Comparison of ENCODE assay signal across 18 mouse cellular contexts in genomic region chr9:108275331-108275659, GRCm38 (mm10). TPM values are rescaled to one million over a fixed set of nuclear protein-coding genes. Genes with fewer than 3 reads are reported as not detected.
DNase-seq lines count a peak whose midpoint lies in the region; ATAC-seq and TF ChIP-seq lines count a peak whose summit lies in the region.
"Had no signal": no experiment of that assay in that cellular context is flagged by ENCODE, and none has a peak within 500 bp of the region (broad histone marks: within the 10 kb centered on the region; RNA-seq: fewer than 3 reads in every experiment).

No protein-coding gene starts in this region.

- TF ChIP-seq POLR2A in liver, adult 2 months (IDR thresholded peaks at IDR 0.05; ENCODE audit: extremely low read depth, insufficient read depth, low read length): no peak

- no peaks in the 10 kb centered on the region for H3K9me3 ChIP-seq in heart, embryonic 12.5 days (replicated peaks)
- H3K9me3 ChIP-seq in liver, embryonic 12.5 days (replicated peaks): no peaks in the 10 kb centered on the region
- H3K9me3 ChIP-seq in lung, postnatal 0 days (ENCODE audit: low read length): no peaks in the 10 kb centered on the region
- no peaks in the 10 kb centered on the region for H3K9me3 ChIP-seq in stomach, postnatal 0 days (ENCODE audit: control insufficient read depth, low read length)
- H3K9me3 ChIP-seq: embryonic facial prominence, embryonic 15.5 days; forebrain, embryonic 12.5 days; G1E; hindbrain, embryonic 13.5 days; intestine, embryonic 15.5 days; limb, embryonic 13.5 days had no signal

- no peak overlapping the region for H3K9ac ChIP-seq in heart, embryonic 12.5 days
- no peak overlapping the region for H3K9ac ChIP-seq in liver, adult 2 months (ENCODE audit: low read depth, low read length)
- no peak overlapping the region for H3K9ac ChIP-seq in liver, embryonic 12.5 days
- H3K9ac ChIP-seq in lung, postnatal 0 days (replicated peaks; ENCODE audit: low read depth): no peak overlapping the region
- H3K9ac ChIP-seq in stomach, postnatal 0 days (ENCODE audit: low read length): no peak overlapping the region
- H3K9ac ChIP-seq: embryonic facial prominence, embryonic 15.5 days; forebrain, embryonic 12.5 days; hindbrain, embryonic 13.5 days; intestine, embryonic 15.5 days; limb, embryonic 13.5 days had no signal

- no peaks in the 10 kb centered on the region for H3K27me3 ChIP-seq in heart, embryonic 12.5 days (replicated peaks)
- H3K27me3 ChIP-seq in liver, adult 2 months (ENCODE audit: control insufficient read depth, insufficient read depth, low read length): no peaks in the 10 kb centered on the region
- peaks cover 39% of the 10 kb centered on the region for H3K27me3 ChIP-seq in liver, embryonic 12.5 days (replicated peaks)
- no peaks in the 10 kb centered on the region for H3K27me3 ChIP-seq in lung, postnatal 0 days (replicated peaks; ENCODE audit: insufficient read depth, low read length)
- H3K27me3 ChIP-seq in stomach, postnatal 0 days (ENCODE audit: control insufficient read depth, insufficient read depth, low read length): no peaks in the 10 kb centered on the region
- H3K27me3 ChIP-seq: embryonic facial prominence, embryonic 15.5 days; hindbrain, embryonic 13.5 days; intestine, embryonic 15.5 days; limb, embryonic 13.5 days had no signal

- H3K4me3 ChIP-seq in heart, embryonic 12.5 days: no peak overlapping the region
- no peak overlapping the region for H3K4me3 ChIP-seq in liver, adult 2 months (ENCODE audit: insufficient read depth, low read depth, low read length)
- H3K4me3 ChIP-seq in liver, embryonic 12.5 days: no peak overlapping the region
- no peak overlapping the region for H3K4me3 ChIP-seq in lung, postnatal 0 days (ENCODE audit: low read depth, low read length)
- H3K4me3 ChIP-seq in stomach, postnatal 0 days (ENCODE audit: low read depth, low read length): no peak overlapping the region
- H3K4me3 ChIP-seq: embryonic facial prominence, embryonic 15.5 days; forebrain, embryonic 12.5 days; hindbrain, embryonic 13.5 days; intestine, embryonic 15.5 days; limb, embryonic 13.5 days had no signal

- no peaks in the 10 kb centered on the region for H3K79me2 ChIP-seq in liver, adult 2 months (ENCODE audit: control insufficient read depth, insufficient read depth, low read length)

- intact Hi-C loops in heart, postnatal 14 days (cut with DNase I): no loop called here

- 16% methylated on average over 6 of the region's 6 CpGs for WGBS in heart, embryonic 12.5 days
- WGBS in liver, adult 2 months: 47% methylated on average over 6 of the region's 6 CpGs
- WGBS in liver, embryonic 12.5 days (ENCODE audit: insufficient replicate concordance): 50% methylated on average over 6 of the region's 6 CpGs
- 13% methylated on average over 6 of the region's 6 CpGs for WGBS in lung, postnatal 0 days
- 49% methylated on average over 6 of the region's 6 CpGs for WGBS in stomach, postnatal 0 days

- peaks cover 27% of the 10 kb centered on the region for H3K4me1 ChIP-seq in heart, embryonic 12.5 days (replicated peaks)
- H3K4me1 ChIP-seq in liver, adult 2 months (ENCODE audit: control insufficient read depth, insufficient read depth, low read length): peaks cover 11% of the 10 kb centered on the region
- peaks cover 9% of the 10 kb centered on the region for H3K4me1 ChIP-seq in liver, embryonic 12.5 days
- H3K4me1 ChIP-seq in lung, postnatal 0 days (ENCODE audit: insufficient read depth, low read depth, low read length): 0 out of 2 replicates have a peak, but pooled peaks cover 9% of the 10 kb centered on the region
- no peaks in the 10 kb centered on the region for H3K4me1 ChIP-seq in stomach, postnatal 0 days (replicated peaks; ENCODE audit: control insufficient read depth, insufficient read depth)
- H3K4me1 ChIP-seq: forebrain, embryonic 12.5 days; hindbrain, embryonic 13.5 days had no signal

- DNase-seq in heart, postnatal 14 days: no peak
- no peak for DNase-seq in liver, adult 2 months (ENCODE audit: extremely low read depth, low read depth, low spot score)
- DNase-seq in lung, postnatal 0 days (ENCODE audit: low spot score): peak; percentile 85
- DNase-seq in stomach, postnatal 0 days (ENCODE audit: low spot score): no peak
- no peak for DNase-seq in layer of hippocampus, postnatal 36 days
- no peak for DNase-seq in gastrocnemius, postnatal 4 days (ENCODE audit: low spot score in 2 of 2)
- DNase-seq: cerebellum, adult 9-11 months; midbrain, embryonic 14.5 days; right cerebral cortex, postnatal 14 days had no signal

- peak overlapping the region; percentile 6; the same call in 1 of the 2 replicates for H3K27ac ChIP-seq in heart, embryonic 12.5 days (ENCODE audit: poor library complexity, severe bottlenecking)
- H3K27ac ChIP-seq in liver, adult 2 months (replicated peaks; ENCODE audit: insufficient read depth, low read depth, low read length): peak overlapping the region; percentile 26
- no peak overlapping the region for H3K27ac ChIP-seq in liver, embryonic 12.5 days
- peak overlapping the region; percentile 80 for H3K27ac ChIP-seq in lung, postnatal 0 days (ENCODE audit: low read length)
- H3K27ac ChIP-seq in stomach, postnatal 0 days (replicated peaks): 0 out of 2 replicates have a peak overlapping the region, but pooled peaks have one; percentile 13
- H3K27ac ChIP-seq: embryonic facial prominence, embryonic 15.5 days; forebrain, embryonic 12.5 days; hindbrain, embryonic 13.5 days; intestine, embryonic 15.5 days; macrophage had no signal

- TF ChIP-seq EP300 in lung, postnatal 0 days (IDR thresholded peaks at IDR 0.05): peak; percentile 95
- no peak for TF ChIP-seq EP300 in stomach, postnatal 0 days (optimal IDR thresholded peaks at IDR 0.05)

- no peak for ATAC-seq in heart, embryonic 12.5 days (ENCODE audit: insufficient number of reproducible peaks, low FRiP score)
- no peak for ATAC-seq in liver, embryonic 12.5 days
- peak; percentile 89 for ATAC-seq in lung, postnatal 0 days
- ATAC-seq in stomach, postnatal 0 days (ENCODE audit: low FRiP score, low TSS enrichment): 0 out of 2 replicates have a peak, but pooled peaks have one; percentile 1

- H3K4me2 ChIP-seq in heart, embryonic 12.5 days: 0 out of 2 replicates have a peak overlapping the region, but pooled peaks have one; percentile 3
- no peak overlapping the region for H3K4me2 ChIP-seq in liver, embryonic 12.5 days
- no peak overlapping the region for H3K4me2 ChIP-seq in lung, postnatal 0 days (replicated peaks; ENCODE audit: low read depth, low read length)
- no peak overlapping the region for H3K4me2 ChIP-seq in stomach, postnatal 0 days (replicated peaks; ENCODE audit: low read depth)
- H3K4me2 ChIP-seq: embryonic facial prominence, embryonic 15.5 days; forebrain, embryonic 12.5 days; hindbrain, embryonic 13.5 days; intestine, embryonic 15.5 days; limb, embryonic 13.5 days had no signal

- no peaks in the 10 kb centered on the region for H3K36me3 ChIP-seq in heart, embryonic 12.5 days
- no peaks in the 10 kb centered on the region for H3K36me3 ChIP-seq in liver, adult 2 months (ENCODE audit: control insufficient read depth, insufficient read depth, low read length)
- H3K36me3 ChIP-seq in liver, embryonic 12.5 days: no peaks in the 10 kb centered on the region
- no peaks in the 10 kb centered on the region for H3K36me3 ChIP-seq in lung, postnatal 0 days (ENCODE audit: insufficient read depth, low read length)
- no peaks in the 10 kb centered on the region for H3K36me3 ChIP-seq in stomach, postnatal 0 days (ENCODE audit: control insufficient read depth, insufficient read depth, low read length)
- H3K36me3 ChIP-seq: embryonic facial prominence, embryonic 15.5 days; forebrain, embryonic 12.5 days; G1E; hindbrain, embryonic 13.5 days; intestine, embryonic 15.5 days; limb, embryonic 13.5 days had no signal

- no peak for TF ChIP-seq CTCF in liver, adult 2 months (IDR thresholded peaks at IDR 0.05; ENCODE audit: low read depth, low read length)
- no peak for TF ChIP-seq CTCF in lung, postnatal 0 days (IDR thresholded peaks at IDR 0.05)
- no peak for TF ChIP-seq CTCF in stomach, postnatal 0 days (IDR thresholded peaks at IDR 0.05; ENCODE audit: low read depth)

RNA-seq across cellular contexts. Expression of gene Dag1, which starts 11.5 kb away (rescaled TPM):
- 188 and 200 TPM in 2 replicates for polyA plus RNA-seq in heart, embryonic 12.5 days (2016; fragmentation: Nextera tagmentation; extraction: Ambion mirVana)
- 100 to 1,000 TPM; 362 to 379 TPM for total RNA-seq in heart, postnatal 14 days (2021)
- total RNA-seq in liver, adult 2 months (2014; rRNA removed): 20.7 and 28.8 TPM in 2 replicates
- 24.9 and 29.9 TPM in 2 replicates for polyA plus RNA-seq in liver, adult 2 months (2012; rRNA removed)
- polyA plus RNA-seq in liver, embryonic 12.5 days (2016; fragmentation: Nextera tagmentation; extraction: Ambion mirVana): 20.7 and 22.1 TPM in 2 replicates
- polyA plus RNA-seq in lung, postnatal 0 days (2015; fragmentation: Nextera tagmentation; extraction: Ambion mirVana): 130 and 138 TPM in 2 replicates
- polyA plus RNA-seq in stomach, postnatal 0 days (2015; fragmentation: Nextera tagmentation; extraction: Ambion mirVana): 52.7 and 59.2 TPM in 2 replicates
- 10 to 100 TPM; 77.8 to 82.4 TPM for total RNA-seq in layer of hippocampus, postnatal 36 days (2021)
- total RNA-seq in gastrocnemius, postnatal 4 days (2021): 100 to 1,000 TPM; 400 to 402 TPM

RNA-seq across cellular contexts. Expression of gene Nicn1, which starts 14.9 kb away (rescaled TPM):
- polyA plus RNA-seq in heart, embryonic 12.5 days (2016; fragmentation: Nextera tagmentation; extraction: Ambion mirVana): 22.5 and 22.6 TPM in 2 replicates
- 10 to 100 TPM; 18.4 to 19.8 TPM for total RNA-seq in heart, postnatal 14 days (2021)
- 5.8 and 9.0 TPM in 2 replicates for total RNA-seq in liver, adult 2 months (2014; rRNA removed)
- polyA plus RNA-seq in liver, adult 2 months (2012; rRNA removed): 15.9 and 21.2 TPM in 2 replicates
- 5.8 and 7.9 TPM in 2 replicates for polyA plus RNA-seq in liver, embryonic 12.5 days (2016; fragmentation: Nextera tagmentation; extraction: Ambion mirVana)
- 15.8 and 18.3 TPM in 2 replicates for polyA plus RNA-seq in lung, postnatal 0 days (2015; fragmentation: Nextera tagmentation; extraction: Ambion mirVana)
- 17.3 and 20.3 TPM in 2 replicates for polyA plus RNA-seq in stomach, postnatal 0 days (2015; fragmentation: Nextera tagmentation; extraction: Ambion mirVana)
- total RNA-seq in layer of hippocampus, postnatal 36 days (2021): 100 to 1,000 TPM in 1 of 2 experiments, 10 to 100 TPM in 1; 96.7 to 118 TPM
- 10 to 100 TPM; 15.9 to 16.7 TPM for total RNA-seq in gastrocnemius, postnatal 4 days (2021)

RNA-seq across cellular contexts. Expression of gene Amt, which starts 21.4 kb away (rescaled TPM):
- 11.7 and 13.3 TPM in 2 replicates for polyA plus RNA-seq in heart, embryonic 12.5 days (2016; fragmentation: Nextera tagmentation; extraction: Ambion mirVana)
- total RNA-seq in heart, postnatal 14 days (2021): 1 to 10 TPM; 5.4 to 7.0 TPM
- 65.5 and 66.6 TPM in 2 replicates for total RNA-seq in liver, adult 2 months (2014; rRNA removed)
- 45.8 and 54.5 TPM in 2 replicates for polyA plus RNA-seq in liver, adult 2 months (2012; rRNA removed)
- 10.9 and 12.9 TPM in 2 replicates for polyA plus RNA-seq in liver, embryonic 12.5 days (2016; fragmentation: Nextera tagmentation; extraction: Ambion mirVana)
- polyA plus RNA-seq in lung, postnatal 0 days (2015; fragmentation: Nextera tagmentation; extraction: Ambion mirVana): 9.2 and 9.8 TPM in 2 replicates
- 10.5 and 11.6 TPM in 2 replicates for polyA plus RNA-seq in stomach, postnatal 0 days (2015; fragmentation: Nextera tagmentation; extraction: Ambion mirVana)
- total RNA-seq in layer of hippocampus, postnatal 36 days (2021): 10 to 100 TPM; 34.9 to 36.2 TPM
- 1 to 10 TPM; 2.4 to 3.1 TPM for total RNA-seq in gastrocnemius, postnatal 4 days (2021)

RNA-seq across cellular contexts. Expression of gene Rhoa, which starts 30.6 kb away (rescaled TPM):
- 348 and 367 TPM in 2 replicates for polyA plus RNA-seq in heart, embryonic 12.5 days (2016; fragmentation: Nextera tagmentation; extraction: Ambion mirVana)
- 100 to 1,000 TPM; 250 to 262 TPM for total RNA-seq in heart, postnatal 14 days (2021)
- total RNA-seq in liver, adult 2 months (2014; rRNA removed): 123 TPM in 2 replicates
- polyA plus RNA-seq in liver, adult 2 months (2012; rRNA removed): 64.7 and 82.8 TPM in 2 replicates
- polyA plus RNA-seq in liver, embryonic 12.5 days (2016; fragmentation: Nextera tagmentation; extraction: Ambion mirVana): 249 and 259 TPM in 2 replicates
- polyA plus RNA-seq in lung, postnatal 0 days (2015; fragmentation: Nextera tagmentation; extraction: Ambion mirVana): 582 and 634 TPM in 2 replicates
- polyA plus RNA-seq in stomach, postnatal 0 days (2015; fragmentation: Nextera tagmentation; extraction: Ambion mirVana): 363 and 370 TPM in 2 replicates
- 100 to 1,000 TPM; 169 to 173 TPM for total RNA-seq in layer of hippocampus, postnatal 36 days (2021)
- total RNA-seq in gastrocnemius, postnatal 4 days (2021): 100 to 1,000 TPM; 272 TPM

RNA-seq across cellular contexts. Expression of gene Tcta, which starts 30.7 kb away (rescaled TPM):
- 31.2 and 35.3 TPM in 2 replicates for polyA plus RNA-seq in heart, embryonic 12.5 days (2016; fragmentation: Nextera tagmentation; extraction: Ambion mirVana)
- total RNA-seq in heart, postnatal 14 days (2021): 10 to 100 TPM; 25.4 to 25.5 TPM
- 17.7 and 17.9 TPM in 2 replicates for total RNA-seq in liver, adult 2 months (2014; rRNA removed)
- polyA plus RNA-seq in liver, adult 2 months (2012; rRNA removed): 35.2 and 41.2 TPM in 2 replicates
- 13.4 TPM in 2 replicates for polyA plus RNA-seq in liver, embryonic 12.5 days (2016; fragmentation: Nextera tagmentation; extraction: Ambion mirVana)
- polyA plus RNA-seq in lung, postnatal 0 days (2015; fragmentation: Nextera tagmentation; extraction: Ambion mirVana): 92.9 and 93.1 TPM in 2 replicates
- polyA plus RNA-seq in stomach, postnatal 0 days (2015; fragmentation: Nextera tagmentation; extraction: Ambion mirVana): 58.2 and 61.4 TPM in 2 replicates
- 10 to 100 TPM; 29.1 to 30.0 TPM for total RNA-seq in layer of hippocampus, postnatal 36 days (2021)
- total RNA-seq in gastrocnemius, postnatal 4 days (2021): 10 to 100 TPM; 24.7 to 33.9 TPM

Comparison
In these comparisons a context has a peak if more than half of its experiments do, and no peak if none do; other contexts are left out.
1. ATAC-seq: peak in lung, postnatal 0 days (single experiment) and stomach, postnatal 0 days (single experiment); none in heart, embryonic 12.5 days (single experiment) and liver, embryonic 12.5 days (single experiment).